Mouse (Mus musculus) brain, embryonic 14.5 days (tissue): ENCODE measurements around the gene Fndc3b. TPM values are rescaled to one million over a fixed set of nuclear protein-coding genes. Genes with fewer than 3 reads are reported as not detected.

Experiments used
- DNase-seq: peaks from one replicate; pipeline ENCODE4 v3.0.0-alpha.2; 2011; ENCODE audit warnings: low read depth
- CTCF ChIP-seq: fragments of 200-500 bp; IDR thresholded peaks from 2 replicates; pipeline ENCODE4 v1.5.1; 2012; ENCODE audit warnings: inconsistent platforms, mild to moderate bottlenecking, moderate library complexity, borderline replicate concordance; ENCODE audit not compliant: insufficient read depth, insufficient read length; ENCODE audit errors: extremely low read depth
- POLR2A ChIP-seq: fragments of 200-500 bp; IDR thresholded peaks from 2 replicates; pipeline ENCODE4 v1.6.1; 2012; ENCODE audit warnings: mild to moderate bottlenecking, inconsistent platforms, borderline replicate concordance; ENCODE audit not compliant: poor library complexity, insufficient read depth, insufficient read length, severe bottlenecking; ENCODE audit errors: extremely low read depth
- polyA plus RNA-seq: library from polyadenylated mRNA; depleted of rRNA; stranded (reverse); fragments of >200 nt; gene quantifications from 2 replicates; pipeline ENCODE4 v1.2.3, GENCODE M21; 2012

The Fndc3b gene
- polyA plus RNA-seq, 1 experiment = 10.9 TPM

- DNase-seq = no peak
- TF ChIP-seq CTCF (no peak), POLR2A (no peak)
Observed at GRCm38 (mm10) chr3:27626301-27626700, 84.8 kb downstream of the Fndc3b start.

DNA sequence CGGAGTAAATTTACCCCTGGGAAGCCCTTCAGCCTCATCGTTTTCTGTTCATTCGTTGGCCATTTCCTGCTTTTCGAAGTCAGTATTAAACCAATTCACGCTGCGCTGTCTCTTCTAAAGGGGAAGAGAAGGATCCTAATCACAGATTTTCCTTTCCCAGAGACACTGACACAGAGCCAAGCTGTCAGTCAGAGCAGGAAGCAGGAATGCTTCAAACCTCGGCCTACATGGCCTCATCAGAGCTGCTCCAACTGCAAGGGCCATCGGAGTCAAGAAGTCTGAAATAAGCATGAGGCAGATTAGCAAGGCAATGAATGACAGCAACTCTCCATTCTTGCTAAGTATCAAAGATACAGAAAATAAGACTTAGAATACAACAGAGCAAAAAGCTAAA is 85.5 kb downstream of the Fndc3b start:
- TF ChIP-seq CTCF = no peak
- no peak for TF ChIP-seq POLR2A
- peak; percentile 47 for DNase-seq

DNA sequence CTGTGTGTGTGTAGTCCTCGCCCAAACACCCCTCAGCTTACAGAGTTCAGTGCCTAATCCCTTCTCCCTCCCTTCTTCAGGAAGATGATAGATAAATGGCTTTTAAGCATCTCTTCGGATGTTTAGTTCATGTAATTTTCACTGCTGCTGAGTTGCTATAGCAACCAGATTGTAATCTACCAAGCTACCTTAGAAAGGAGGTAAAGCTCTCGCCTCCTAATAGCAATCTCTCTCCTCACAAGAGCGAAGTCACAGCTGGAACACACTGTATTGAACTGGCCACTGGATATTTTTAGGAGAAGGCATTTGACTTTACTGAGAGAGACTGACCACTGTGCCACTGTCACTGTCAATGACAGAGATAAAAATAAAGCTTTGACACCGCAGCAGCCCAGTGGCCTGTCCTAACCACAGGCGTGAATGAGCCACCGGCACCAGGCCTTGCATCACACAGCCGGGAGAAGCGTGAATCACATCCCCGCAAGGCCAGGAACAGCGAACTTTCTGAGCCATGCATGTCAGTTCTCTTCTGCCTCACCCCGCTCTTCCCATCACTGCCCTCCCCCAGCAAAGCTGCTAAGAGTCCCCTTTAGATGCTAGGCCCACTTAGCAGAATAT is 86.0 kb downstream of the Fndc3b start:
- peak; percentile 74 for DNase-seq
- TF ChIP-seq CTCF = no peak
- TF ChIP-seq POLR2A = no peak

- DNase-seq = no peak
- no peak for TF ChIP-seq CTCF
- TF ChIP-seq POLR2A = no peak
Observed at GRCm38 (mm10) chr3:27622451-27622850, 88.7 kb downstream of the Fndc3b start.

GRCm38 (mm10) chr3:27621176-27621575 is 89.9 kb downstream of the Fndc3b start:
- no peak for DNase-seq
- TF ChIP-seq POLR2A (no peak), CTCF (no peak)

DNA sequence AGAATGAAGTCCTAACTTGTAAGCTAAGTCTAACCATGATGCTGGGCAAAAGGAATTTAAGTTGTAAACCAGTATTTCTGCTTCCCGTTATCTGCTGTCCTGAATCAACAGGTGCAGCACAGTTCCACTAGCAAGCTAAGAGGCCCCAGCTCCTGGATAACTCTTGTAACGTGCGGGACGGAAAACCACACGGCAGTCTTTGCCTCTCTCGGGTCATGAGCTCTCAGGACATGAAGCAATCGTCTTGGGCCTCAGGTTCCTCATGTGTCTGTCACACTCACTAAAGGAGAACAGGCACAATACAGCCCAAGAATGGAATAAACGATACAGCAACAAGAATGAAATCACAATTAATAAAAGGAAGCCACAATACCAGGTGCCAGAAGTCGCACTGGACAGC is 93.4 kb downstream of the Fndc3b start:
- TF ChIP-seq CTCF (no peak), POLR2A (no peak)
- no peak for DNase-seq

DNA sequence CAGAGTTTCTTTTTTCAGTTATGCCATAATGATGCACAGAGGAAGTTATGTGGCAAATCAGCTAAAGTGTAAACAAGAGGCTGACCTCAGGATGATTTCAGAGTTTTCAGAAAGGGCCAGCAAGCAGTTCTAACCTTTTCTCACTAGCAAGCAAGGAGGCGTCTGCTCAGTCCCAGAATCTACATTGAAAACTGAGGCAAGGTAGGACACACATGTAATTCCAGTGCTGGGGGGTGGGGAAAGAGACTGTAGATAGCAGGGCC is 93.9 kb downstream of the Fndc3b start:
- DNase-seq = no peak
- TF ChIP-seq CTCF (no peak), POLR2A (no peak)

GRCm38 (mm10) chr3:27616421-27617236 is 94.5 kb downstream of the Fndc3b start:
- TF ChIP-seq POLR2A (no peak), CTCF (no peak)
- DNase-seq = no peak

DNA sequence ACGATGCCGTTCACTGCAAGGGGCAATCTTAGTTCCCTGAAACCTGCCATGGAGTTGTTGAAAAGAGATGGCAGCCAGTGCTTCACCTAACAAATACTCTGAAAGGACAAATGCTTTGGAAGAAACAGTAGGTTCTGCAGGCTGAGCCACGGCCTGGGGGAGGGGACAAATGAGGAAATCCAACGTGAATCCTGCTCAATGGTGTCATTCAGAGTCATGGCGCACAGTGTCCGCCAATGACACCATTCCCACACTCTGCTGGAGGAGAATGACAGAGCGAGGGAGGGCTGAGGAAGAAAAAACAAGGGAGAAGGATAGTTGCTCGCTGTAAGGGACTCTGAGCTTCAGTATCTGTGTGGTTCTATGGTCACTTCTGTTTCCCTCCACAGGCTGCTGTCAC is 95.6 kb downstream of the Fndc3b start:
- DNase-seq = peak; percentile 51
- no peak for TF ChIP-seq POLR2A
- no peak for TF ChIP-seq CTCF

DNA sequence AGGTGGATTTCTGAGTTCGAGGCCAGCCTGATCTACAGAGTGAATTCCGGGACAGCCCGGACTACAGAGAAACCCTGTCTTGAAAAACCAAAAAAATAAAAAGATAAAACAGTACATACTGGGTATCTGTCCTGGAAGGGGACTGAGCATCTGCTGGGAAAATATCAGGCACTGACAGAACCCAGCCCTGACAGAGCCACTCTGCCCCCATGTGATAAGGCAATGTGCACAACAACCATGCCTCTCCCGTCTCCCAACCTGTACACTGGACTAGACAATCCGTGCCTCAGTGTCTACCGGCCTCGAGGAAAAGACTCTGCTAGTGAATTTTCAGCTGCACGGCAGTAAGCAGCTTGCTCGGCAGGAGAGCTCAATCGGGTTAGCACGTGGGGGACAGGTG is 97.3 kb downstream of the Fndc3b start:
- TF ChIP-seq CTCF = no peak
- no peak for TF ChIP-seq POLR2A
- no peak for DNase-seq

- no peak for TF ChIP-seq POLR2A
- no peak for TF ChIP-seq CTCF
- no peak for DNase-seq
Observed at GRCm38 (mm10) chr3:27613011-27613410, 98.1 kb downstream of the Fndc3b start.

- no peak for TF ChIP-seq POLR2A
- no peak for TF ChIP-seq CTCF
- no peak for DNase-seq
Observed at GRCm38 (mm10) chr3:27611986-27612385, 99.1 kb downstream of the Fndc3b start.
